Mouse (Mus musculus) mesoderm, embryonic 11.5 days (tissue): ENCODE data around the gene Doc2b.

ENCODE experiments used
- DNase-seq: peaks from one replicate; pipeline ENCODE4 v3.0.0-alpha.2; 2012; ENCODE audit warnings: low read depth, low spot score

The Doc2b gene

GRCm38 (mm10) chr11:75793351-75793750 is 2.5 kb downstream of the Doc2b start:
- no peak for DNase-seq

GRCm38 (mm10) chr11:75792535-75792934 is 3.3 kb downstream of the Doc2b start:
- no peak for DNase-seq

- no peak for DNase-seq
Observed at GRCm38 (mm10) chr11:75785897-75786296, 10.0 kb downstream of the Doc2b start.

GRCm38 (mm10) chr11:75783799-75784198 is 12.1 kb downstream of the Doc2b start:
- DNase-seq: no peak

GRCm38 (mm10) chr11:75781919-75782318 is 13.9 kb downstream of the Doc2b start:
- peak; percentile 77 for DNase-seq

- no peak for DNase-seq
Observed at GRCm38 (mm10) chr11:75775919-75776318, 19.9 kb downstream of the Doc2b start.

GRCm38 (mm10) chr11:75772562-75772961 is 23.3 kb downstream of the Doc2b start:
- DNase-seq: no peak

- DNase-seq: peak; percentile 89
Observed at GRCm38 (mm10) chr11:75769206-75769605, 26.6 kb downstream of the Doc2b start.

- no peak for DNase-seq
Observed at GRCm38 (mm10) chr11:75768091-75768989, 27.5 kb downstream of the Doc2b start.

GRCm38 (mm10) chr11:75767014-75767413 is 28.8 kb downstream of the Doc2b start:
- DNase-seq: no peak

- no peak for DNase-seq
Observed at GRCm38 (mm10) chr11:75765161-75765560, 30.7 kb downstream of the Doc2b start.

- DNase-seq: no peak
Observed at GRCm38 (mm10) chr11:75764521-75765023, 31.3 kb downstream of the Doc2b start.

- no peak for DNase-seq
Observed at GRCm38 (mm10) chr11:75762708-75763107, 33.1 kb downstream of the Doc2b start.

GRCm38 (mm10) chr11:75760785-75761184 is 35.1 kb downstream of the Doc2b start:
- DNase-seq: no peak

GRCm38 (mm10) chr11:75758553-75758952 is 37.3 kb downstream of the Doc2b start:
- DNase-seq: no peak

- no peak for DNase-seq
Observed at GRCm38 (mm10) chr11:75756687-75757086, 39.2 kb downstream of the Doc2b start.

- DNase-seq: no peak
Observed at GRCm38 (mm10) chr11:75751082-75751481, 44.8 kb downstream of the Doc2b start.

- DNase-seq: no peak
Observed at GRCm38 (mm10) chr11:75750537-75750936, 45.3 kb downstream of the Doc2b start.

GRCm38 (mm10) chr11:75744761-75745160 is 51.1 kb downstream of the Doc2b start:
- no peak for DNase-seq

GRCm38 (mm10) chr11:75741615-75742014 is 54.2 kb downstream of the Doc2b start:
- DNase-seq: no peak

- DNase-seq: no peak
Observed at GRCm38 (mm10) chr11:75740204-75740603, 55.6 kb downstream of the Doc2b start.

GRCm38 (mm10) chr11:75738477-75738821 is 57.4 kb downstream of the Doc2b start:
- DNase-seq: no peak

- no peak for DNase-seq
Observed at GRCm38 (mm10) chr11:75737806-75738476, 57.9 kb downstream of the Doc2b start.
